Mouse (Mus musculus): Measurements from ENCODE around the gene 2610001J05Rik.

- TF ChIP-seq CTCF (conservative IDR thresholded peaks at IDR 0.05; ENCODE audit: low read length), result no peak
- no peak for TF ChIP-seq POU5F1 (IDR thresholded peaks at IDR 0.05; ENCODE audit: borderline replicate concordance, low read length)
- TF ChIP-seq NANOG (IDR thresholded peaks at IDR 0.05; ENCODE audit: borderline replicate concordance, low read length), result no peak
These were observed 11.3 kb downstream of the 2610001J05Rik start for GRCm38 (mm10) chr6:13859877-13860585.

All from E14TG2a.4 (cell line).